ENCODE assay signal across 8 mouse cellular contexts in the genomic region with DNA sequence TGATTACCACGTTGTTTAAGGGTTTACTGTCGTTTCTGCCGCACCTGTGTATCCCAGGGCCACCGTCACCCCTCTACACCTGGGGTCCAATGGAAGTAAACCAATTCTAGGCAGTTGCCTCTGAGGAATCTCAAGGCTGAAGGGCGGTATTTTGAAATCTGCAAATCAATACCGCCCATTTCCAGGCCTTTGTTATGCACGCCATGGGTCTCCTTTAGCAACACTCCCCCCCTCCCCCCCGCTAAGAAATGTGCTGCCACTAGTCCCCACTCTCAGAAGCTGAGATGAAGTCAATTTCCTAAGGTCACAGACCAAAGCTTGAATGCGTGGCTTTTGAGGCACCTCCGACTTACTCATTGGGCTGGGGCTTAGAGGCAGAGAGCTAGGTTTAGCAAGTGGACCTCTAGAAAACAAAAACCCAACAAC. TPM values are rescaled to one million over a fixed set of nuclear protein-coding genes. Genes with fewer than 3 reads are reported as not detected.
DNase-seq lines count a peak whose midpoint lies in the region; ATAC-seq lines count a peak whose summit lies in the region.

No protein-coding gene starts in this region.

- no peak for DNase-seq in neural tube, embryonic 11.5 days (ENCODE audit: low spot score)
- DNase-seq in neural tube, embryonic 10.5 days (ENCODE audit: extremely low spot score, low spot score), result no peak
- peak; percentile 16 for DNase-seq in embryo, embryonic 11.5 days (ENCODE audit: low read depth, low spot score)
- no peak for DNase-seq in right cerebral cortex, postnatal 14 days
- no peak for DNase-seq in cerebellum, postnatal 14 days
- DNase-seq in urinary bladder, adult 2 months (ENCODE audit: low spot score), result no peak

- H3K36me3 ChIP-seq in neural tube, embryonic 11.5 days (ENCODE audit: control insufficient read depth, insufficient read depth, low read length), result peaks cover under 1% of the 10 kb centered on the region; the same call in 1 of the 2 replicates
- H3K36me3 ChIP-seq in hindbrain, embryonic 15.5 days, result peaks cover 8% of the 10 kb centered on the region; the same call in 1 of the 2 replicates
- H3K36me3 ChIP-seq in macrophage (ENCODE audit: inconsistent target), result no peaks in the 10 kb centered on the region

- H3K27ac ChIP-seq in neural tube, embryonic 11.5 days (ENCODE audit: low read depth, low read length), result peak overlapping the region; percentile 70; the same call in 1 of the 2 replicates
- 0 out of 2 replicates have a peak overlapping the region, but pooled peaks have one; percentile 81 for H3K27ac ChIP-seq in hindbrain, embryonic 15.5 days (replicated peaks)
- no peak overlapping the region for H3K27ac ChIP-seq in macrophage

- peak overlapping the region; percentile 70 for H3K4me2 ChIP-seq in neural tube, embryonic 11.5 days (ENCODE audit: low read depth)
- H3K4me2 ChIP-seq in hindbrain, embryonic 15.5 days, result peak overlapping the region; percentile 78

- H3K79me2 ChIP-seq in macrophage (ENCODE audit: inconsistent target), result peaks cover 26% of the 10 kb centered on the region

- H3K27me3 ChIP-seq in neural tube, embryonic 11.5 days (ENCODE audit: control insufficient read depth, insufficient read depth, low read length), result no peaks in the 10 kb centered on the region
- H3K27me3 ChIP-seq in hindbrain, embryonic 15.5 days, result no peaks in the 10 kb centered on the region

- no peaks in the 10 kb centered on the region for H3K9me3 ChIP-seq in neural tube, embryonic 11.5 days (ENCODE audit: control insufficient read depth, low read length)
- no peaks in the 10 kb centered on the region for H3K9me3 ChIP-seq in hindbrain, embryonic 15.5 days

- peak overlapping the region; percentile 99 for H3K4me3 ChIP-seq in neural tube, embryonic 11.5 days (ENCODE audit: low read depth, low read length)
- H3K4me3 ChIP-seq in hindbrain, embryonic 15.5 days, result peak overlapping the region; percentile 100
- H3K4me3 ChIP-seq in macrophage (ENCODE audit: inconsistent target), result peak overlapping the region; percentile 29

- ATAC-seq in neural tube, embryonic 11.5 days (ENCODE audit: insufficient read depth, low FRiP score, low TSS enrichment), result peak; percentile 43
- ATAC-seq in hindbrain, embryonic 15.5 days (ENCODE audit: low FRiP score, low read depth), result peak; percentile 39

- WGBS in neural tube, embryonic 11.5 days, result 3% methylated on average over 10 of the region's 10 CpGs
- under 1% methylated on average over 10 of the region's 10 CpGs for WGBS in hindbrain, embryonic 15.5 days
- WGBS in macrophage (ENCODE audit: missing documents), result 42% methylated on average over 9 of the region's 10 CpGs

- H3K4me1 ChIP-seq in neural tube, embryonic 11.5 days (ENCODE audit: control insufficient read depth, insufficient read depth, low read length), result 0 out of 2 replicates have a peak, but pooled peaks cover 9% of the 10 kb centered on the region
- peaks cover 23% of the 10 kb centered on the region for H3K4me1 ChIP-seq in hindbrain, embryonic 15.5 days (replicated peaks)

- H3K9ac ChIP-seq in neural tube, embryonic 11.5 days (ENCODE audit: low read length), result peak overlapping the region; percentile 95
- 0 out of 2 replicates have a peak overlapping the region, but pooled peaks have one; percentile 88 for H3K9ac ChIP-seq in hindbrain, embryonic 15.5 days

RNA-seq across cellular contexts. Expression of gene Rif1, which starts 0.6 kb away (rescaled TPM):
- polyA plus RNA-seq in neural tube, embryonic 11.5 days (2014; fragmentation: Nextera tagmentation; extraction: Ambion mirVana), result 39.4 and 44.1 TPM in 2 replicates
- 18.7 and 22.5 TPM in 2 replicates for polyA plus RNA-seq in hindbrain, embryonic 15.5 days (2015; fragmentation: Nextera tagmentation; extraction: Ambion mirVana)
- total RNA-seq in macrophage (2018; cell fraction: chromatin; rRNA removed), result 10 to 100 TPM in 25 of 26 experiments, 1 to 10 TPM in 1; 7.8 to 89.8 (median 51.4) TPM
- 10 to 100 TPM in 15 of 26 experiments, 1 to 10 TPM in 11; 5.4 to 14.4 (median 10.5) TPM for total RNA-seq in macrophage (2018; cell fraction: cytosol; rRNA removed)
- 10 to 100 TPM in 25 of 26 experiments, 1 to 10 TPM in 1; 8.0 to 80.5 (median 29.2) TPM for total RNA-seq in macrophage (2018; cell fraction: nucleus; rRNA removed)
- 6.4 to 17.4 TPM (median 9.3 TPM) in 3 replicates for polyA plus RNA-seq in macrophage (2018)
- 14.0 and 16.4 TPM in 2 replicates for polyA plus RNA-seq in urinary bladder, adult 2 months (2012; rRNA removed)

RNA-seq across cellular contexts. Expression of gene Tnfaip6, which starts 34.3 kb away (rescaled TPM):
- 18.1 and 23.4 TPM in 2 replicates for polyA plus RNA-seq in neural tube, embryonic 11.5 days (2014; fragmentation: Nextera tagmentation; extraction: Ambion mirVana)
- 3.2 and 3.8 TPM in 2 replicates for polyA plus RNA-seq in hindbrain, embryonic 15.5 days (2015; fragmentation: Nextera tagmentation; extraction: Ambion mirVana)
- total RNA-seq in macrophage (2018; cell fraction: chromatin; rRNA removed), result 1 to 10 TPM in 3 of 26 experiments, under 1 TPM in 5, not detected in 18; 0.66 to 2.2 (median 0.71) TPM
- 1 to 10 TPM in 3 of 26 experiments, under 1 TPM in 10, not detected in 13; 0.07 to 4.3 (median 0.38) TPM for total RNA-seq in macrophage (2018; cell fraction: cytosol; rRNA removed)
- total RNA-seq in macrophage (2018; cell fraction: nucleus; rRNA removed), result 1 to 10 TPM in 6 of 26 experiments, under 1 TPM in 5, not detected in 15; 0.34 to 9.0 (median 1.0) TPM
- polyA plus RNA-seq in macrophage (2018), result not detected in 3 replicates
- 1.4 and 2.5 TPM in 2 replicates for polyA plus RNA-seq in urinary bladder, adult 2 months (2012; rRNA removed)

Comparison
In these comparisons a context has a peak if more than half of its experiments do, and no peak if none do; other contexts are left out.
1. H3K4me3 ChIP-seq: peak in every context shown above with its lines; median percentile 100 in hindbrain, embryonic 15.5 days; 99 in neural tube, embryonic 11.5 days; 29 in macrophage.